Mouse (Mus musculus) MEL (cell line): Measurements from ENCODE around the gene Nxt2. TPM values are rescaled to one million over a fixed set of nuclear protein-coding genes. Genes with fewer than 3 reads are reported as not detected.
"Not testable (repeated sequence)": the region's sequence is repeated elsewhere in the genome, so short reads cannot be mapped to it uniquely, and the experiment has no call there.

Experiments
- DNase-seq: peaks from one replicate; pipeline ENCODE4 v3.0.0; 2011; ENCODE audit warnings: low read depth, low spot score
- H3K27ac ChIP-seq: 2 replicates; pipeline ENCODE4 v1.5.1; 2012; ENCODE audit warnings: low read depth, mild to moderate bottlenecking, control low read depth, low read length, moderate library complexity; ENCODE audit not compliant: control insufficient read depth
- H3K27me3 ChIP-seq, 2 experiments: fragments of 150-350 bp in 1 of 2; sonication (generic) in 1 of 2; 2 replicates each; pipeline ENCODE4 v1.6.1; 2012; ENCODE audit warnings: low read length in 2 of 2, mild to moderate bottlenecking in 2 of 2, improper control_type of control experiment in 1 of 2, moderate library complexity in 1 of 2; ENCODE audit not compliant: insufficient read depth in 2 of 2, control insufficient read depth in 1 of 2
- H3K36me3 ChIP-seq, 2 experiments: 2 replicates each; pipeline ENCODE4 v1.6.1; 2012 to 2014; ENCODE audit warnings: low read length in 2 of 2, improper control_type of control experiment in 1 of 2, inconsistent platforms in 1 of 2, mild to moderate bottlenecking in 1 of 2; ENCODE audit not compliant: insufficient read depth in 2 of 2, control insufficient read depth in 1 of 2
- H3K4me1 ChIP-seq, 2 experiments: fragments of 150-350 bp in 1 of 2; sonication (generic) in 1 of 2; 2 replicates each; pipeline ENCODE4 v1.6.1; 2012; ENCODE audit warnings: low read length in 2 of 2, improper control_type of control experiment in 1 of 2, mild to moderate bottlenecking in 1 of 2; ENCODE audit not compliant: insufficient read depth in 2 of 2, control insufficient read depth in 1 of 2
- H3K4me3 ChIP-seq, 2 experiments: fragments of 150-350 bp in 1 of 2; sonication (generic) in 1 of 2; 2 replicates each; pipeline ENCODE4 v1.5.1; 2012; ENCODE audit warnings: low read depth in 2 of 2, low read length in 2 of 2, mild to moderate bottlenecking in 2 of 2, moderate library complexity in 2 of 2, control low read depth in 1 of 2, improper control_type of control experiment in 1 of 2; ENCODE audit not compliant: control insufficient read depth in 1 of 2, insufficient read depth in 1 of 2
- H3K79me2 ChIP-seq: 2 replicates; pipeline ENCODE4 v1.6.1; 2012; ENCODE audit warnings: mild to moderate bottlenecking, low read length, moderate library complexity; ENCODE audit not compliant: control insufficient read depth, poor library complexity, insufficient read depth
- H3K9ac ChIP-seq: 2 replicates; pipeline ENCODE4 v1.6.1; 2012; ENCODE audit warnings: low read depth, mild to moderate bottlenecking, control low read depth, low read length, moderate library complexity; ENCODE audit not compliant: control insufficient read depth, poor library complexity, severe bottlenecking
- H3K9me3 ChIP-seq: fragments of 150-350 bp; sonication (generic); replicated peaks from 2 replicates; pipeline ENCODE4 v1.6.1; 2012; ENCODE audit warnings: mild to moderate bottlenecking, low read length, improper control_type of control experiment, moderate library complexity; ENCODE audit not compliant: insufficient read depth
- CTCF ChIP-seq, 3 experiments: IDR thresholded peaks in 2 of 3; conservative IDR thresholded peaks in 1 of 3; 2 replicates each; pipeline ENCODE4 v1.5.1; 2011 to 2012; ENCODE audit warnings: low read length in 3 of 3, low read depth in 2 of 3, mild to moderate bottlenecking in 2 of 3, improper control_type of control experiment in 1 of 3, inconsistent platforms in 1 of 3, mixed read lengths in 1 of 3, moderate library complexity in 1 of 3; ENCODE audit not compliant: control insufficient read depth in 1 of 3, insufficient read depth in 1 of 3, poor library complexity in 1 of 3, severe bottlenecking in 1 of 3
- EP300 ChIP-seq, 2 experiments: IDR thresholded peaks; 2 replicates each; pipeline ENCODE4 v1.6.1; 2011; ENCODE audit warnings: improper control_type of control experiment in 2 of 2, low read length in 2 of 2, low read depth in 1 of 2, mild to moderate bottlenecking in 1 of 2
- ETS1 ChIP-seq: IDR thresholded peaks from 2 replicates; pipeline ENCODE4 v1.6.1; 2012; ENCODE audit warnings: low read depth, mild to moderate bottlenecking, inconsistent platforms, low read length, improper control_type of control experiment, moderate library complexity
- GATA1 ChIP-seq: IDR thresholded peaks from 2 replicates; pipeline ENCODE4 v1.6.1; 2011; ENCODE audit warnings: low read depth, low read length, improper control_type of control experiment
- HCFC1 ChIP-seq: IDR thresholded peaks from 2 replicates; pipeline ENCODE4 v1.6.1; 2012; ENCODE audit warnings: low read depth, mild to moderate bottlenecking, inconsistent platforms, low read length, improper control_type of control experiment, moderate library complexity
- MYB ChIP-seq: IDR thresholded peaks from 2 replicates; pipeline ENCODE4 v1.6.1; 2011; ENCODE audit warnings: mild to moderate bottlenecking, low read depth, low read length, improper control_type of control experiment
- POLR2A ChIP-seq, 2 experiments: IDR thresholded peaks; 2 replicates each; pipeline ENCODE4 v1.6.1; 2011 to 2012; ENCODE audit warnings: low read length in 2 of 2, mild to moderate bottlenecking in 2 of 2, control low read depth in 1 of 2, improper control_type of control experiment in 1 of 2, low read depth in 1 of 2, moderate library complexity in 1 of 2; ENCODE audit not compliant: control insufficient read depth in 1 of 2, insufficient read depth in 1 of 2, poor library complexity in 1 of 2
- POLR2AphosphoS2 ChIP-seq: IDR thresholded peaks from 2 replicates; pipeline ENCODE4 v1.6.1; 2011; ENCODE audit warnings: low read length, improper control_type of control experiment
- RAD21 ChIP-seq: IDR thresholded peaks from 2 replicates; pipeline ENCODE4 v1.6.1; 2011; ENCODE audit warnings: mild to moderate bottlenecking, low read depth, low read length, improper control_type of control experiment
- SIN3A ChIP-seq: IDR thresholded peaks from 2 replicates; pipeline ENCODE4 v1.6.1; 2012; ENCODE audit warnings: low read length, improper control_type of control experiment, inconsistent platforms
- SMC3 ChIP-seq: IDR thresholded peaks from 2 replicates; pipeline ENCODE4 v1.6.1; 2011; ENCODE audit warnings: low read depth, low read length, improper control_type of control experiment
- TBP ChIP-seq: IDR thresholded peaks from 2 replicates; pipeline ENCODE4 v1.8.0; 2011; ENCODE audit warnings: low read depth, low read length, improper control_type of control experiment
- ZC3H11A ChIP-seq: IDR thresholded peaks from 2 replicates; pipeline ENCODE4 v1.6.1; 2012; ENCODE audit warnings: low read depth, mild to moderate bottlenecking, inconsistent platforms, low read length, improper control_type of control experiment
- polyA plus RNA-seq, 2 experiments: library from polyadenylated mRNA; stranded (reverse) in 1 of 2; unstranded in 1 of 2; fragments of >175 nt in 1 of 2; fragments of >200 nt in 1 of 2; gene quantifications; 2 replicates each; pipeline versions ENCODE4 v1.2.1 to v1.2.4; 2012; ENCODE audit warnings: low replicate concordance in 2 of 2, low read depth in 1 of 2; ENCODE audit not compliant: insufficient read length in 2 of 2, insufficient read depth in 1 of 2, missing spikeins in 1 of 2
- total RNA-seq: library from RNA; depleted of rRNA; stranded (reverse); fragments of 300-350 nt; gene quantifications from 2 replicates; pipeline ENCODE4 v1.2.3, GENCODE M21; 2012

The Nxt2 gene
- total and polyA plus RNA-seq, 3 experiments: 2.6 to 6.4 TPM; not detected in 1

DNA sequence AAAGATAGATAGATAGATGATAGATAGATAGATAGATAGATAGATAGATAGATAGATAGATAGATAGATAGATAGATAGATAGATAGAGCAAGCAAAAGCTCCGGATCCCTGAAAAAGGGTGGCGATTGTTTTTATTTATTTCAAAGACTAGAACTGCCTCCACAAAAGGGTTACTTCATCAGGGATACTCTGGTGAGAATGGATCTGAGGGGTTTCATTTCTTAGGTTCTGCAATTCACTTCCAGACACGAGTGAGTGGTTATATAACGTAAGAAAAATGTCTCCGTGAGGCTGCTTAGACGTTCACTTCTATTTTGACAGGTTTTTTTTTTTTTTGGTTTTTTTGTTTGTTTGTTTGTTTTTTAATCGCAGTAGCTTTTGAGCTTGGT lies 2.2 kb downstream of the Nxt2 start:
- no peaks in the 10 kb centered on the region; a peak in 2 of 4 replicates for H3K27me3 ChIP-seq
- H3K4me3 ChIP-seq: peak overlapping the region; percentile 44 to 82
- H3K4me1 ChIP-seq: peaks cover 3 to 5% of the 10 kb centered on the region in 2 experiments; a peak in 3 of 4 replicates
- peak overlapping the region; percentile 44 for H3K9ac ChIP-seq
- no peak overlapping the region for H3K27ac ChIP-seq
- peak; percentile 31 for DNase-seq
- H3K9me3 ChIP-seq: no peaks in the 10 kb centered on the region
- TF ChIP-seq GATA1 (peak; percentile 65), ETS1 (no peak), MYB (no peak)
- no peaks in the 10 kb centered on the region; the same call in 1 of the 2 replicates for H3K79me2 ChIP-seq
- H3K36me3 ChIP-seq: peaks cover 0 to 8% of the 10 kb centered on the region in 2 experiments; a peak in 2 of 4 replicates

GRCm38 (mm10) chrX:142236146-142236545 lies 9.6 kb downstream of the Nxt2 start:
- H3K9ac ChIP-seq, H3K79me2 ChIP-seq, H3K9me3 ChIP-seq, H3K27ac ChIP-seq, H3K4me1 ChIP-seq, H3K4me3 ChIP-seq, H3K27me3 ChIP-seq, DNase-seq, H3K36me3 ChIP-seq: not testable (repeated sequence)

DNA sequence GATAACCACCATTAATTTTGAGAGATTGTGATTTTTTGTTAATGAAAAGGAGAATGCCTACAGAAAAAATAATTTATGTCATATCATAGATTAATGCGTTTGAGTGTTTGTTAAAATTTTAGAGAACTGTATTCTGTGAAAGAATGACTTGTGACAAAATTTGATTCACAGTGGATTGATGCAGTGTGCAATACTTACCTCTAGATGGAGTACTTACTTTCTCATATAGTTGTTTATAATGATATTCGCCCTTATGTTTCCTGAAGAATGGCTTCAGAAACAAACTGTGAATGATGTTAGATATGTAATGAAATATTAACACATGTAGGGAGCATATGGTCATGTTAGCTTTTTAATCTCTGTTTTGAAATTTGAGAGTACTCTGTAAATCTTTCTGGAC lies 10.5 kb downstream of the Nxt2 start:
- Histone ChIP-seq H3K9ac (no peak overlapping the region), H3K4me3 (no peak overlapping the region), H3K36me3 (no peaks in the 10 kb centered on the region), H3K4me1 (no peaks in the 10 kb centered on the region), H3K9me3 (no peaks in the 10 kb centered on the region), H3K79me2 (no peaks in the 10 kb centered on the region), H3K27me3 (no peaks in the 10 kb centered on the region), H3K27ac (no peak overlapping the region)
- DNase-seq: peak; percentile 54
- TF ChIP-seq SIN3A (no peak), CTCF (IDR thresholded peaks at IDR 0.05 in 2 of 3, conservative IDR thresholded peaks at IDR 0.05 in 1 of 3; ENCODE audit: control insufficient read depth in 1 of 3, insufficient read depth in 1 of 3, low read depth in 2 of 3, low read length in 3 of 3, poor library complexity in 1 of 3, severe bottlenecking in 1 of 3) (peak in 2 of 3 experiments; percentile 38 to 70; a peak in 3 of 6 replicates), SMC3 (peak; percentile 68), RAD21 (peak; percentile 65), ZC3H11A (peak; percentile 44)

DNA sequence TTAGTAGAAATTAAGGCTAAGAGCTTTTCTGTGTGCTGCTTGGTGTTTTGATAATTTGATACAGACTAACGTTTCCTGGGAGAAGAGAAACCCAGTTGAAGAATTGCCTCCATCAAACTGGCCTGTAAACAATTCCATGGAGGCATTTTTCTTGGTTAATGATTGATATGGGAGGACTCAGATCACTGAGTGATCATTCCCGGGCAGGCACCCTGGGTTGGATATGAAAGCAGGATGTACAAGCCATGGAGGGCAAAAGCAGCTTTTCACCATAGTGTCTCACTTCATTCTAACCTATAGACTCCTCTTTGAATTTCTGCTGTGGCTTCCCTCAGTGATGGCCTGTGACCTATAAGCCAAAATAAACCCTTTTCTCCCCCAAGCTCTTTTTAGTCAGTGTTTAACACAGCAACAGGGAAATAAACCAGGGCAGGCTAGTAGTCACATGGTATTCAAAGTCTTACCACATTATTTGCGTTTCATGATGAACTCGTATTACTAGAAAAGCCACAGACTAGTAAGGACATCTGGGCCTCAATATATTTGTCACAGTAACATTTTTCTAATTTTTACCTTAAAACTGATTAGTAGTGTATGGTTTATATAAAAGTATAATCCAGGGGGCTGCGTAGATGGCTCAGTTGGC lies 19.2 kb downstream of the Nxt2 start:
- Histone ChIP-seq H3K27ac (no peak overlapping the region), H3K27me3 (peaks cover 0 to 2% of the 10 kb centered on the region in 2 experiments; a peak in 1 of 4 replicates), H3K79me2 (no peaks in the 10 kb centered on the region), H3K4me1 (peaks cover 0 to 9% of the 10 kb centered on the region in 2 experiments; a peak in 2 of 4 replicates), H3K9me3 (no peaks in the 10 kb centered on the region), H3K4me3 (no peak overlapping the region), H3K36me3 (no peaks in the 10 kb centered on the region; a peak in 2 of 4 replicates), H3K9ac (no peak overlapping the region)
- TF ChIP-seq TBP (no peak), POLR2A (IDR thresholded peaks at IDR 0.05; ENCODE audit: control insufficient read depth in 1 of 2, insufficient read depth in 1 of 2, low read depth in 1 of 2, low read length in 2 of 2, poor library complexity in 1 of 2) (no peak), HCFC1 (no peak), POLR2AphosphoS2 (no peak), EP300 (IDR thresholded peaks at IDR 0.05; ENCODE audit: low read depth in 1 of 2, low read length in 2 of 2) (no peak)
- DNase-seq: no peak
